Mouse (Mus musculus): Measurements from ENCODE around the gene Ctnnd2. TPM values are rescaled to one million over a fixed set of nuclear protein-coding genes. Genes with fewer than 3 reads are reported as not detected.

Gene Ctnnd2
- total and polyA plus RNA-seq, 2 experiments: 0.02 to 0.28 TPM

GRCm38 (mm10) chr15:30964865-30965679 is 792.7 kb downstream of the Ctnnd2 start:
- no peaks in the 10 kb centered on the region for H3K4me1 ChIP-seq (ENCODE audit: control insufficient read depth, insufficient read depth, low read length)
- H3K79me2 ChIP-seq (ENCODE audit: control insufficient read depth, insufficient read depth, low read length): no peaks in the 10 kb centered on the region
- 77% methylated on average over 4 of the region's 4 CpGs for WGBS
- no peaks in the 10 kb centered on the region for H3K36me3 ChIP-seq (ENCODE audit: control insufficient read depth, insufficient read depth, low read length)
- no peak for TF ChIP-seq CTCF (IDR thresholded peaks at IDR 0.05; ENCODE audit: low read depth, low read length)
- H3K9ac ChIP-seq (ENCODE audit: low read depth, low read length): no peak overlapping the region
- H3K4me3 ChIP-seq (ENCODE audit: insufficient read depth, low read depth, low read length): no peak overlapping the region
- no peak overlapping the region for H3K27ac ChIP-seq (replicated peaks; ENCODE audit: insufficient read depth, low read depth, low read length)
- no peaks in the 10 kb centered on the region for H3K27me3 ChIP-seq (ENCODE audit: control insufficient read depth, insufficient read depth, low read length)
- no peak for DNase-seq (ENCODE audit: extremely low read depth, low read depth, low spot score)

DNA sequence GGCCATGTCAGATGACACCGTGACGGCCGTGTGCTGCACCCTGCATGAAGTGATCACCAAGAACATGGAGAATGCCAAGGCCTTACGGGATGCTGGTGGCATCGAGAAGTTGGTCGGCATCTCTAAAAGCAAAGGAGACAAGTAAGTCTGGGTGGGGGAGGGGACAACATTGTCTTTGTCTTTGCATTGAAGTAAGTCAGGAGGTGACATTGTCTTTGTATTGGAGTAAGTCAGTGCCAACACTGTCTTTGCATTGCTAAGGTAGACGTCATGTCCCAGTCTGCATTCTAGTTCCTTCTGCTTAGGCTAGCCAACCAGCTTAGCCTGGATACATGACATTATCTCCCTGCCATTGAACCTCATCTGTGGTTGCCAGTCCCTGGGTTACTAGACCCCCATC is 794.4 kb downstream of the Ctnnd2 start:
- Histone ChIP-seq H3K4me3 (ENCODE audit: insufficient read depth, low read depth, low read length) (no peak overlapping the region), H3K9ac (ENCODE audit: low read depth, low read length) (no peak overlapping the region), H3K27ac (replicated peaks; ENCODE audit: insufficient read depth, low read depth, low read length) (no peak overlapping the region), H3K36me3 (ENCODE audit: control insufficient read depth, insufficient read depth, low read length) (no peaks in the 10 kb centered on the region), H3K4me1 (ENCODE audit: control insufficient read depth, insufficient read depth, low read length) (no peaks in the 10 kb centered on the region), H3K27me3 (ENCODE audit: control insufficient read depth, insufficient read depth, low read length) (no peaks in the 10 kb centered on the region), H3K79me2 (ENCODE audit: control insufficient read depth, insufficient read depth, low read length) (no peaks in the 10 kb centered on the region)
- 90% methylated on average over 7 of the region's 7 CpGs for whole genome bisulfite sequencing
- DNase-seq (ENCODE audit: extremely low read depth, low read depth, low spot score): no peak
- no peak for TF ChIP-seq POLR2A (IDR thresholded peaks at IDR 0.05; ENCODE audit: extremely low read depth, insufficient read depth, low read length)
- no peak for TF ChIP-seq CTCF (IDR thresholded peaks at IDR 0.05; ENCODE audit: low read depth, low read length)

DNA sequence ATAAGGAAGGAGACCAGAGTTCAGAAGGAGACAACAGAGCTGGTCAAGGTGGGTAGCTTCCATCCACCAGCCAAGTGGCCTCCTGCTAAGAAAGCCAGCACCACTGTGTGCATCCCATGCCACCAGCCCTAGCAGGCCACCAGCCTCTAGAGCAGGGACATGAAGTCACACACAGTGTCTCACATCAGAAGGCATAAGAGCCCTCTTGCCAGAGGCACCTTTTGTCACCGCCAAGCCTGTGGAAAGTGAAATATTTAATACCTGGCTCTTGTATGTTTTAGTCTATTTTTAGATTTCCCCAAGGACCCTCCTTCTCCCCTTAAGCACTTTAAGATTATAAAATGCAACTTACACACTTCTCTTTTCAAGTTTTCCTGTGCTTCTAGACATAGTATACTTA is 802.0 kb downstream of the Ctnnd2 start:
- Histone ChIP-seq H3K79me2 (ENCODE audit: control insufficient read depth, insufficient read depth, low read length) (no peaks in the 10 kb centered on the region), H3K27me3 (ENCODE audit: control insufficient read depth, insufficient read depth, low read length) (no peaks in the 10 kb centered on the region), H3K4me3 (ENCODE audit: insufficient read depth, low read depth, low read length) (no peak overlapping the region), H3K4me1 (ENCODE audit: control insufficient read depth, insufficient read depth, low read length) (no peaks in the 10 kb centered on the region), H3K36me3 (ENCODE audit: control insufficient read depth, insufficient read depth, low read length) (no peaks in the 10 kb centered on the region), H3K9ac (ENCODE audit: low read depth, low read length) (no peak overlapping the region), H3K27ac (replicated peaks; ENCODE audit: insufficient read depth, low read depth, low read length) (no peak overlapping the region)
- 88% methylated on average over 1 of the region's 1 CpGs for WGBS
- TF ChIP-seq POLR2A (IDR thresholded peaks at IDR 0.05; ENCODE audit: extremely low read depth, insufficient read depth, low read length) (no peak), CTCF (IDR thresholded peaks at IDR 0.05; ENCODE audit: low read depth, low read length) (no peak)
- DNase-seq (ENCODE audit: extremely low read depth, low read depth, low spot score): no peak

DNA sequence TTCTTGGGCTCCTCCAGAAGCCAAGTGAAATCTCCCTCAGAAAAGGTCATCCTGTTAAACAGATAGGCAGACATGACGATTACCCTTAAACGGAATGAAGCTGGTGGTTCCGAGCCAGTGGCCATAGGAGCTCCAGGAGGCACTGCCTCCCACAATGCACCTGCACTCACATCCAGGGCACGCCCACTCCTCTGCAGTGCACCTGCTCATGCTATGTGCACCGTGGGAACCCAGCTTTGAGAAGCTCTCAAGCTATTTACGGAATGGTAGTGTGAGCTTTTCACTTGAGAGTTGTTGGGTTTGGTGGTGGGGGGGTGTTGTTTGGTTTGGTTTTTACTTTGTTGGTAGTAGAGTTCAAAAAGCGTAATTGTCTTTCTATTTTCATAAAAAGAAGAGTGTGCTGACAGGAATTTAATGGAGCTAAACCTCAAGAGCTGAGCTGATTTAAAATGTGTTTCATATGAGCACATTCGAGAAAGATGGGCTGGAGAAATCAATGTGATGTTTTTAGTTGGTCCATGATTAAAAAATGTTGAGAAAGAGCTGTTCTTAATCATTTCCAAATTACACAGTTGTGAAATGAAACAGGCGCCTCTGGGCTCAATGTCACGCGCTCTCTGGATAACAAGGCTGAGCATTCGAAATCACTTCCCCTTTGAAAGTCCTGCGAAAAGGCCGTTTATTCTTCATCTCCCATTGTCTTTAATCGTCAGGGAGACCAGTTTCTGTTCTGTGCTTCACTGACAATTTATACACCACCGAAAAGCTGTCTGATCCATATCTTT is 802.8 kb downstream of the Ctnnd2 start:
- no peak for TF ChIP-seq CTCF (IDR thresholded peaks at IDR 0.05; ENCODE audit: low read depth, low read length)
- TF ChIP-seq POLR2A (IDR thresholded peaks at IDR 0.05; ENCODE audit: extremely low read depth, insufficient read depth, low read length): no peak
- H3K27me3 ChIP-seq (ENCODE audit: control insufficient read depth, insufficient read depth, low read length): no peaks in the 10 kb centered on the region
- WGBS: 84% methylated on average over 16 of the region's 16 CpGs
- H3K9ac ChIP-seq (ENCODE audit: low read depth, low read length): no peak overlapping the region
- H3K79me2 ChIP-seq (ENCODE audit: control insufficient read depth, insufficient read depth, low read length): no peaks in the 10 kb centered on the region
- no peak overlapping the region for H3K27ac ChIP-seq (replicated peaks; ENCODE audit: insufficient read depth, low read depth, low read length)
- H3K4me3 ChIP-seq (ENCODE audit: insufficient read depth, low read depth, low read length): no peak overlapping the region
- no peaks in the 10 kb centered on the region for H3K4me1 ChIP-seq (ENCODE audit: control insufficient read depth, insufficient read depth, low read length)
- no peak for DNase-seq (ENCODE audit: extremely low read depth, low read depth, low spot score)
- H3K36me3 ChIP-seq (ENCODE audit: control insufficient read depth, insufficient read depth, low read length): no peaks in the 10 kb centered on the region

- no peak overlapping the region for H3K9ac ChIP-seq (ENCODE audit: low read depth, low read length)
- TF ChIP-seq CTCF (IDR thresholded peaks at IDR 0.05; ENCODE audit: low read depth, low read length): no peak
- TF ChIP-seq POLR2A (IDR thresholded peaks at IDR 0.05; ENCODE audit: extremely low read depth, insufficient read depth, low read length): no peak
- no peaks in the 10 kb centered on the region for H3K4me1 ChIP-seq (ENCODE audit: control insufficient read depth, insufficient read depth, low read length)
- no peak overlapping the region for H3K4me3 ChIP-seq (ENCODE audit: insufficient read depth, low read depth, low read length)
- no peak overlapping the region for H3K27ac ChIP-seq (replicated peaks; ENCODE audit: insufficient read depth, low read depth, low read length)
- H3K27me3 ChIP-seq (ENCODE audit: control insufficient read depth, insufficient read depth, low read length): no peaks in the 10 kb centered on the region
- no peak for DNase-seq (ENCODE audit: extremely low read depth, low read depth, low spot score)
- H3K79me2 ChIP-seq (ENCODE audit: control insufficient read depth, insufficient read depth, low read length): no peaks in the 10 kb centered on the region
- 84% methylated on average over 11 of the region's 11 CpGs for WGBS
- H3K36me3 ChIP-seq (ENCODE audit: control insufficient read depth, insufficient read depth, low read length): no peaks in the 10 kb centered on the region
Measured at GRCm38 (mm10) chr15:30977166-30977740, 804.9 kb downstream of the Ctnnd2 start.
